Mouse (Mus musculus): ENCODE results near the gene C1qtnf6.
A peak's percentile ranks its signal among the peaks of the same experiment; 100 is the strongest.

C1qtnf6 gene

DNA sequence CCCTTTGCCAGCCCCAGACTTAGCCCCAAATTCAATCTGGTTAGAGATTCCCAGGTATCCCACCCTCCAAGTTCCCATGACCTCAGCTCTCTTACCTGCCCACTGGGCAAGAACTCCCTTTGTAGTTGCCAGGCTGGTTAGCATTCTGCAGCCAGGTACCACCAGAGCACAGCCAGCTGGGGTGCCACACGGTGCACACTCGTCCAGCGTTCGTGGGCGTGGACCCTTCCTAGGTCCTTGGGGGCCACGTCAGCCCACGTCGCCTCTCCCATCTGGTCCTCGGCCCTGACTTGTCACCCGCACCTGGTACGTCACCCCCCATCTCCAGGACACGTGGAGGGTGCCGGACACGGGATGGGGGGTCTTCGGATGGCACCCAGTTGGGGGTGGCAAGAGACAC is 12.8 kb upstream of the C1qtnf6 start:
- peak; percentile 49 for DNase-seq

DNA sequence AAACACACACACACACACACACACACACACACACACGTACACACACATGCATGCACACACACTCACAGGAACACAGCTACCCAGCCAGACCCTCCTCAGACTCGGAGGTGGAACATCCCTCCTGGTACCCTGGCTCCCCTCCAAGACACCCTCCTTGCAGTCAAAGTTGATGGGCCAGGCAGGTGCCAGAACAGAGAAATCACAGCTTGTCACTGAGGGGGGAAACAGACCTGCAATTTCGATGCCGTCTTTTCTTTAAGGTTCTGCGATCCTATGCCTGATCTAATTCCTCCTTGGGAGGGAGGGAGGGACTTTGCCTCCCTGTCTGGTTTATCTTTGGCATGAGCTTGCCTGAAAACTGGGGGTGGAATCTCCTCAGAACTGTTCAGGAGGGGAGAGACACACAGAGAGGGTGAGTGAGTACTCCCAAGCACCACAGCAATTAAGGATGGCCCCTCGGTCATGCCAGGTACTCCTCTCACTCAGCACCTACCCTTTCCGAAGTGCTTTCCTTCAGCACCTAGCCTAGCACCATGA is 11.6 kb upstream of the C1qtnf6 start:
- DNase-seq: peak; percentile 58

GRCm38 (mm10) chr15:78542098-78542766 is 11.0 kb upstream of the C1qtnf6 start:
- DNase-seq: peak; percentile 60

GRCm38 (mm10) chr15:78541606-78542005 is 10.4 kb upstream of the C1qtnf6 start:
- DNase-seq: peak; percentile 77

- no peak for DNase-seq
Measured at GRCm38 (mm10) chr15:78541036-78541435, 9.8 kb upstream of the C1qtnf6 start.

- no peak for DNase-seq
Measured at GRCm38 (mm10) chr15:78535723-78536421, 4.7 kb upstream of the C1qtnf6 start.

DNA sequence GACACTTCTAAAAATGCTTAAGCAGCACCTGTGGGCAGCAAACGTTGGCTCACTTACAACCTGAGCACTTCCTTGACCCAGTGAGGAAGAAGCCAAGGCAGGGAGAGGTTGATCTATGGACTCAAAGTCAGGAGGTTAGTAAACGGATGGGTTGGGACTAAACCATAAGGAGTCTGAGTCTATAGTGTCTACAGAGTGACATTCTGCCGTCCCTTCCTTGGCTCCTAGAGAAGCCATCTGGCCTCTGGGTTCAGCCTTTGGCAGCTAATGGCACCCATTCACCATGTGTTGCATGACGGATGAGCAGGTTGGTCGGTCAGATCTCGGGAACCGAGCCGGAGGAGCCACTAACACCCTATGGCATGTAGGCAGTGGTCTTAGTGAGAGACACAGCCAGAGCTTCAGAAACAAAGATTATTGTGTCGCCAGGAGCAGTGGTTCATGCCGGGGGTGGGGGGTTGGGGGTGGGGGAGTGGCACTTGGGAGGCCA is 2.2 kb upstream of the C1qtnf6 start:
- DNase-seq: peak; percentile 72

DNA sequence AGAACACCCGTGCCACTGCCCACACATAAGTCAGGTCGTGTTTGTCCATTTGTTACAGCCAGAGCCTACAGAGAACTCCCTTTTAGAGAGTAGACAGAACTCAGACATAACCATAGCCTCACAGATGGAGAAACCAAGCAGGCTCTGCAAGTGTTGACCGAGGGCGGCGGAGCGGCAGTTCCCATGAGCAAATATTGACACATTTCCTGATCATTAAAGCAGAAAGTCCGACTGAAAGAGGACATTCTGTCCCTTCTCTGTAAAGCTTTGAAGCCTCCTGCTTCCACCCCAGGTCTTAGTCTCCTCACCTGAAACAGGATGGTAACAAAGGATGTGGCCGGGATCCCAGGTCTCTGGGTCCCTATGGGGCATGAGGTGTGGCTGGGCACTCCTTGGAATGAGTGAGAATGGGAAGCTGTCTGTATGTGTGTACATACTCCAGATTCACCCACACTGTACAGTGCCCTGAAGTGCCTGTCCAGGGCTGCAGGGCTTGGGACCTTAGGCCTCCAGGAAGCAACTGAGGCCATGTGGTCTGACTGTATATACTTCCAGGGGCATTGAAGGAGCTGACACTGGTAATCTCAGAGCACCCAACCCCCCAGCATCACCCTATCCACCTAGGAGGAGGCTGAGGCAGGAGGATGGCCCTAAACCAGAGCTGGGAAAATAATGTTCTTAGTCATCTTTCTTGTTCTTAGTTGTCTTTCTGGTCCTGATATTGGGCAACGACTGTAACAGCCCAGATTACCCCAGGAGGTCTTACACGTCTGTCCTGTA is 1.5 kb upstream of the C1qtnf6 start:
- DNase-seq: no peak

- peak; percentile 100 for DNase-seq
Measured at GRCm38 (mm10) chr15:78531901-78532469, 769 bp upstream of the C1qtnf6 start.

- DNase-seq: no peak
Measured at GRCm38 (mm10) chr15:78531451-78531720, 170 bp upstream of the C1qtnf6 start.

GRCm38 (mm10) chr15:78530141-78530540 is 1.1 kb downstream of the C1qtnf6 start:
- DNase-seq: no peak

GRCm38 (mm10) chr15:78529428-78529990 is 1.7 kb downstream of the C1qtnf6 start:
- peak; percentile 34 for DNase-seq

GRCm38 (mm10) chr15:78528726-78529411 is 2.3 kb downstream of the C1qtnf6 start:
- no peak for DNase-seq

DNA sequence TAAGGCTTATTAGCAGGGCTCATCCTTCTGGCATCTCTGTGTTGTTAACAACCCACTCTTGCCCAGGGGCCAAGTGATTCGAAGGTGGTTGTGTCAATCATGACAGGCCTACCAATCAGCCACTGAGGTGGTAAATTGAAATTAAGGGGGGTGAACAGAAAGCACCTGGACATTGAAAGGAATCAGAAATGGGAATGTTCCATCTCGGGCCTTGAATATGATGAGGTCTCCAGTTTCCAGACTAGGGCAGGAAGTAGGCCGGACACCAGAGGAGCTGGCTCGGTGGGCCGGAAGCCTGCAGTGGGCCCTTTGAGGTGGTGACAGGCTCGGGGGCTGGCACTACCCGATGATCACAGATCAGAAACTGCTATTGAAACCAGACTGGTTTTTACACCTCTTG is 3.2 kb downstream of the C1qtnf6 start:
- DNase-seq: no peak

- DNase-seq: no peak
Measured at GRCm38 (mm10) chr15:78524163-78524562, 7.1 kb downstream of the C1qtnf6 start.

- DNase-seq: no peak
Measured at GRCm38 (mm10) chr15:78521892-78522291, 9.3 kb downstream of the C1qtnf6 start.

DNA sequence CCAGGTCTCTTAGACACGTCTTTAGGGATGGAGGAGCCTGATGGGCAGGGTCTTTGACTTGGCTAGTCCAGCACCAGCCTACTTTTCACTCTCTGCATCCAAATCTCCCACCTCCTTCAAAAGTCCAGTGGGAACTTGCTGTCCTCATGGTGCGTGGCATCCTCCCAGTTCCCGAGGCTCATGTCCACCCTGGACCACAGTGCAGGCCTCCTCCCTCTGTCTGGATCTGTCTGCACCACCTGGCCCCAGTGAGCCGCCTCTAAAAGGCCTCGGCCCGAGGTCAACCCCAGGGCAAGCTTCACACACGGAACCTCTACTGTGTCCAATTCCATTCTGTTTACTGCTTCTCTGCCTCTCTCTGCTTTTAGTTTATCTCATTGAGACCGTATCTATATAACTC is 9.9 kb downstream of the C1qtnf6 start:
- DNase-seq: no peak

GRCm38 (mm10) chr15:78520112-78520715 is 11.0 kb downstream of the C1qtnf6 start:
- no peak for DNase-seq

GRCm38 (mm10) chr15:78518221-78518620 is 13.0 kb downstream of the C1qtnf6 start:
- DNase-seq: no peak

DNA sequence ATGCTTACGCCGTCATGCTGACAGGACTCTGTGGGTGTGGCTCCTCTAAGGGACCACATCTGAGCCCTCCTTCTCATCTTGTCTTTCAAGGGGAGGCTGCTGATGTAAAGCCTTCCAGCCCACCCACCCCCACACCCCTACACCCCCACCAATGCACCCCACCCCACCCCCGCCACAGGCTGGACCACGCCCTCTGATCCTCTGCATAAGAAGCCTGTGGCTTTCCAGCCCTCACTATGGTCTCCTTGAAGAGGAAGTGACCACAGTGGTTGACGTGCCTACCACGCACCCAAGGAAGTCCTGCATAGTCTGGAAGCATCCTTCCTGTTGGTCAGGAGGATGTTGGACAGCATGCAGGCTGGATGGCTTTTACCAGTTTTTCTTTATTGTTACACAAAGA is 15.5 kb downstream of the C1qtnf6 start:
- no peak for DNase-seq

DNA sequence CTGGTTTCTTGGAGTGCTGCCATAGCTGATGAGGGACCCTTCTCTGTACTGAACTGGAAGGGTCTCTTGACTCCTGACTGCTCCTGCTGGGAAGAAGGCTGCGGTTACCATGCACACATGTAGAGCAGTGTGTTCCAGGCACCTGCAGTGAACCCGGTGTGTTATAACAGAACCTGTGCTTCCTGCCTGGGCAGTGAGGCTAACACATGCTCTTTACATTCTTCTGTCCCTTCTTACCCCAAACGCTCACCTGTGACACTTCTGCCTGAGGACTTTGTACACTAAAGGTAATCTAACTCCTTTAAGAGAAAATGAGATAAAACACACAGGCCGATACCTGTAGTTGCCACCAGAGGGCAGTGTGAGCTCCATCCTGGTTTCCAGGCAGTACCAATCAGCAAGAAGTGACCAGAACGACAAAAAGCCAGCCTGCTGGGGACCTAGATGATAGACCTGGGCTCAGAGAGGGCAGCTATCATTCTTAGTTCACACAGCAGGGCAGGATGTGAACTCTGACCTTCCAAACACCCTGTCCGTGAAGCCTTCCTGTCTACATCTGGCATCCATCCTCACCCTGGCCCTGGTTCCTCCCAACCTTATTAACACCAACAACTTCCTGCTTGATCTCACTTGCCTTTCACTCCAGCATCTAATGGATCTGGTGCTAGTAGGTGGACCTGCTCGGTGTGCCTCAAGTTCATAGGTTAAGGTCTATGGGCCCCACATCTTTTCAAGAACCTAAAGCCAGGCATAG is 16.6 kb downstream of the C1qtnf6 start:
- DNase-seq: peak; percentile 83
